Mouse (Mus musculus): ENCODE measurements around the gene Rhof.

DNA sequence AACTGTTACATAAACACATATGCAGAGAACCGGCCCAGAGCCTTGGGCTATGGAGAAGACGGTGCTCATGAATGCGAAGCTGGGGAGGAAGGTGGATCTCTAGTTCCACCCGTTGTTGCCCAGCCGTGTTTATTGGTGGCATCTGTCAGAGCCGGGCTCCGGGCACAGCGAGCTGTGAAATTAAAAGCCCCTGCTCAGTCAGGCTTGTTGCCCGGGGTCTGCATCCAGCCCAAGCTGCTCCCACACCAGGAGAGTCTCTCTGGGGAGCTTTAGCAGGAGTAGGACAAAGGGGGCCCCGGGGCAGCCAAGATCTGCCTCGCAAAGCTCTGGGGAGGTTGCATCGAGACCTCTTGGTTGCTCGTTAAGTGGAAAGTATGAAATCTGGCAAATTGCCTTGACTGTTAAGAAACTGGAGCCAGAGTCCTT is 22.2 kb downstream of the Rhof start:
- TF ChIP-seq CTCF (IDR thresholded peaks at IDR 0.05; ENCODE audit: extremely low read depth, insufficient read depth, insufficient read length, insufficient replicate concordance) (no peak), POLR2A (IDR thresholded peaks at IDR 0.05; ENCODE audit: low read depth, low read length) (no peak)

All from spleen, adult 2 months (tissue).